Mouse (Mus musculus) megakaryocyte progenitor cell, adult 5-6 weeks (primary cell): ENCODE data around the gene Trim40. TPM values are rescaled to one million over a fixed set of nuclear protein-coding genes. Genes with fewer than 3 reads are reported as not detected.
A peak's percentile ranks its signal among the peaks of the same experiment; 100 is the strongest.

Source experiments
- ATAC-seq: replicated peaks from 2 replicates; pipeline ENCODE4 v1.8.0; 2016; ENCODE audit warnings: mild to moderate bottlenecking, moderate TSS enrichment, inconsistent platforms; ENCODE audit not compliant: poor library complexity
- total RNA-seq, 2 experiments: library from RNA; stranded (forward) in 1 of 2; stranded (reverse) in 1 of 2; fragments of 157-497, 149-512 nt in 1 of 2; fragments of 200-1000 nt in 1 of 2; gene quantifications; 2 replicates each; pipeline versions ENCODE4 v1.2.3 to v1.2.4; 2015 to 2017

Gene Trim40
- total RNA-seq, 2 experiments from 2014 or later, result not detected

- no peak for ATAC-seq
These were observed 46.2 kb downstream of the Trim40 start for GRCm38 (mm10) chr17:36843696-36844095.

- no peak for ATAC-seq
These were observed 48.9 kb downstream of the Trim40 start for GRCm38 (mm10) chr17:36840961-36841445.

GRCm38 (mm10) chr17:36839931-36840330, 50.0 kb downstream of the Trim40 start:
- no peak for ATAC-seq

GRCm38 (mm10) chr17:36839001-36839400, 50.9 kb downstream of the Trim40 start:
- no peak for ATAC-seq

- peak; percentile 93 for ATAC-seq
These were observed 52.9 kb downstream of the Trim40 start, which contains the start of gene Trim26 for GRCm38 (mm10) chr17:36836874-36837647. Trim26 (plus strand) TSS chr17:36837134.

GRCm38 (mm10) chr17:36836427-36836812, 53.5 kb downstream of the Trim40 start:
- ATAC-seq, result peak; percentile 7; the same call in 1 of the 2 replicates

GRCm38 (mm10) chr17:36835591-36836426, 54.1 kb downstream of the Trim40 start:
- peak; percentile 73 for ATAC-seq

GRCm38 (mm10) chr17:36832694-36833093, 57.2 kb downstream of the Trim40 start:
- no peak for ATAC-seq

Other genes starting within 250 kb of the Trim40 start
- gene H2-M9, start 247.5 kb downstream of the Trim40 start, total RNA-seq (2015), result not detected in 2 replicates
- gene H2-M9, start 247.5 kb downstream of the Trim40 start, total RNA-seq (2017), result not detected in 2 replicates
- gene H2-M1, start 217.9 kb downstream of the Trim40 start, total RNA-seq (2015), result not detected in 2 replicates
- not detected in 2 replicates for gene H2-M1, start 217.9 kb downstream of the Trim40 start, total RNA-seq (2017)
- not detected in 2 replicates for gene H2-M10.5, start 117.2 kb downstream of the Trim40 start, total RNA-seq (2015)
- not detected in 2 replicates for gene H2-M10.5, start 117.2 kb downstream of the Trim40 start, total RNA-seq (2017)
- gene H2-M10.6, start 78.0 kb downstream of the Trim40 start, total RNA-seq (2015), result not detected in 2 replicates
- gene H2-M10.6, start 78.0 kb downstream of the Trim40 start, total RNA-seq (2017), result not detected in 2 replicates
- gene Trim26, start 53.0 kb downstream of the Trim40 start, total RNA-seq (2015), result 12.3 and 13.9 TPM in 2 replicates
- gene Trim26, start 53.0 kb downstream of the Trim40 start, total RNA-seq (2017), result 5.8 and 9.4 TPM in 2 replicates
- not detected in 2 replicates for gene Trim15, start 22.9 kb downstream of the Trim40 start, total RNA-seq (2015)
- not detected in 2 replicates for gene Trim15, start 22.9 kb downstream of the Trim40 start, total RNA-seq (2017)
- 0.24 and 1.8 TPM in 2 replicates for gene Trim10, start 20.5 kb downstream of the Trim40 start, total RNA-seq (2015)
- gene Trim10, start 20.5 kb downstream of the Trim40 start, total RNA-seq (2017), result 1.1 and 2.3 TPM in 2 replicates
- not detected in 2 replicates for gene Trim31, start 8.0 kb upstream of the Trim40 start, total RNA-seq (2015)
- gene Trim31, start 8.0 kb upstream of the Trim40 start, total RNA-seq (2017), result not detected in 2 replicates
- not detected in 2 replicates for gene Rnf39, start 52.8 kb upstream of the Trim40 start, total RNA-seq (2015)
- not detected in 2 replicates for gene Rnf39, start 52.8 kb upstream of the Trim40 start, total RNA-seq (2017)
- gene Ppp1r11, start 61.6 kb upstream of the Trim40 start, total RNA-seq (2015), result 82.1 and 83.5 TPM in 2 replicates
- gene Ppp1r11, start 61.6 kb upstream of the Trim40 start, total RNA-seq (2017), result 57.1 and 87.6 TPM in 2 replicates
- 105 and 108 TPM in 2 replicates for gene Znrd1, start 68.4 kb upstream of the Trim40 start, total RNA-seq (2015)
- gene Znrd1, start 68.4 kb upstream of the Trim40 start, total RNA-seq (2017), result 37.2 and 53.9 TPM in 2 replicates
- gene Znrd1as, start 68.5 kb upstream of the Trim40 start, total RNA-seq (2015), result 3.3 and 5.5 TPM in 2 replicates
- 6.2 and 8.6 TPM in 2 replicates for gene Znrd1as, start 68.5 kb upstream of the Trim40 start, total RNA-seq (2017)
- not detected in 2 replicates for gene 2410137M14Rik, start 91.1 kb upstream of the Trim40 start, total RNA-seq (2015)
- not detected in 2 replicates for gene 2410137M14Rik, start 91.1 kb upstream of the Trim40 start, total RNA-seq (2017)
- gene H2-M5, start 99.4 kb upstream of the Trim40 start, total RNA-seq (2015), result not detected in 2 replicates
- not detected in 2 replicates for gene H2-M5, start 99.4 kb upstream of the Trim40 start, total RNA-seq (2017)
- 0.22 TPM in 1 of 2 replicates, not detected in the other for gene Zfp57, start 111.0 kb upstream of the Trim40 start, total RNA-seq (2015)
- 0.25 TPM in 1 of 2 replicates, not detected in the other for gene Zfp57, start 111.0 kb upstream of the Trim40 start, total RNA-seq (2017)
- not detected in 2 replicates for gene Mog, start 133.3 kb upstream of the Trim40 start, total RNA-seq (2015)
- not detected in 2 replicates for gene Mog, start 133.3 kb upstream of the Trim40 start, total RNA-seq (2017)
- gene Gabbr1, start 155.8 kb upstream of the Trim40 start, total RNA-seq (2015), result 2.6 and 4.3 TPM in 2 replicates
- gene Gabbr1, start 155.8 kb upstream of the Trim40 start, total RNA-seq (2017), result 0.25 and 0.91 TPM in 2 replicates
- not detected in 2 replicates for gene Olfr90, start 198.4 kb upstream of the Trim40 start, total RNA-seq (2015)
- not detected in 2 replicates for gene Olfr90, start 198.4 kb upstream of the Trim40 start, total RNA-seq (2017)
- not detected in 2 replicates for gene Olfr91, start 208.2 kb upstream of the Trim40 start, total RNA-seq (2015)
- not detected in 2 replicates for gene Olfr91, start 208.2 kb upstream of the Trim40 start, total RNA-seq (2017)
- gene Olfr92, start 230.0 kb upstream of the Trim40 start, total RNA-seq (2015), result not detected in 2 replicates
- not detected in 2 replicates for gene Olfr92, start 230.0 kb upstream of the Trim40 start, total RNA-seq (2017)